Mouse (Mus musculus) layer of hippocampus, postnatal 25 days (tissue): ENCODE data around the gene Magi1. TPM values are rescaled to one million over a fixed set of nuclear protein-coding genes. Genes with fewer than 3 reads are reported as not detected.

Source experiments
- DNase-seq, 2 experiments: peaks; one replicate each; pipeline ENCODE4 v3.0.0; 2022; ENCODE audit warnings: mixed read lengths in 2 of 2, low spot score in 1 of 2; ENCODE audit errors: extremely low spot score in 1 of 2
- total RNA-seq, 2 experiments: library from RNA; stranded (reverse); gene quantifications; 2 replicates each; pipeline ENCODE4 v1.2.3; 2021

Gene Magi1
- total RNA-seq, 2 experiments from 2014 or later, result 43.0 to 57.4 TPM

GRCm38 (mm10) chr6:93855806-93856641 is 427.7 kb downstream of the Magi1 start:
- no peak for DNase-seq

DNA sequence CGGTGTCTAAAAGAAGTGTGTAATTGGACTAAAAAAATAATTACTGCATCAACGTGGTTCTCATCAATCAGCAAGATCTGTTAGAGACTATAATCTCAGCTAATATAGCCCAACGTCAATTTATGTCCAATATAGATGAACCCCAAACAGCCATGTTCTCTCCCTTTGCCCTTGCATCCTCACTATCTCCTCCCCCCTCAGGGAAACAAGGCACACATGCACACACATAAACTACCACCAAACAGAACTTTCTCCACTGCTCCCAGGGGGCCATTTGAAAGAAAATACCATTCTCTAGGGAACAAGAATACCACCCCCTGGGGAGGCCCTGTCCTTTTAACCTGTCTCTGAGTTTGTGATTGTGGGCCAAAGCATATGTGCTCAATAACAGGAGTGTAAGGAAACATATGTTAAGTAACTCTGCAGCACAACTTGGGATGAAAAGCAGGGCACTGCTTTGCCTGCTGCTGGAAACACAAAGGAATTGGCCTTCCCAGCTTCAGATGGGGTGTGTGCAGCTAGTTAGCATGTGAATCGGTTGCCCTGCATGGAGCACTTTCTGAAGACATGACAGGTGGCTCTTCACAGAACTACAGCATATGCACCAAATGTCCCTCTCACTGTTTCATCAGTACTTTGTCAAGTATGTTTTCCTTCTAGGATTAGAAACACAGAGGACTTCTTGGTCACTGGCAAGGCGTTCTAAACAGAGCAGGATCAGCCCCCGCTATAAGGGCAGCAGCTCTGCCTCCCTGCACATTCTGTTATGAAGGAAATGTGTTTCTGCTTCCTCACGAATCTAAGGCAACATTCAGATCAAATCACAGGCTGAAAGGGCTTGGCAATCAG is 434.6 kb downstream of the Magi1 start:
- no peak for DNase-seq

DNA sequence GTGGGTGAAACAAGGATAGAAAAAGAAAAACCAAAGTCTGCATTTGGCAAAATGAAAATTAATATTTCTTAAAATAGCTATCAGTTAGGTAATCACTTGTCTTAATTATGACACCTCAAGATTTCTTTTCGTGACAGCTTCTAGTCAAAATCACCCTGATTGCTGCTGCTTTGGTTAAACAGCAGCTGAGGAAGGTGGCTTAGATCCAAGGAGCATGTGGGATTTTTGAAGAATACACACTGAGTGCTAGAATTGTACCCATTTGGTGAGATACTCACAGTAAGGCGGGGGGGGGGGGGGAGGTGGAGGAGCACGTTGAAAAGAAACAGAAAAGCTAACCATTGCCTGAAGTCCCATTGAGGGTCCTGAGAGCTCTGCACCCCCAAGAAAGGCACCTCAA is 438.2 kb downstream of the Magi1 start:
- no peak for DNase-seq

DNA sequence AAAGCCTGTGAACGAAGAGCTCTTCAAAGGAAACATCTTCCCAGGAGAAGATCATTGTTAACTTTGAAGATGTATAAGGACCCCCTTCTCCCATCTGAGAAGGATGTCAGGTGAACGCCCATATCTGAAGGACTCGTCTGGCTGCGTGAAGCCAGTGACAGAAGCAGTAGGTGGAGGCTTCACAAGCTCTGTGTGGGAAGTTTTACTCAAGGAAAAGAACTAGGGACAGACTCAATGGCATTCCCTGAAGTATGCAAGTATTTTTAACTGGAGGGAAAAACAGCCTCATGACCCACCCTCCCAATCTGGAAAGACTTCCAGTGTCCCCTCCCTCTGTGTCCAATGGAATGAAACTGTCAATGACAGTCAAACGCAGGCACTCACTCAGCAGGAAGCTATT is 438.6 kb downstream of the Magi1 start:
- no peak for DNase-seq

- DNase-seq, result no peak
Measured at GRCm38 (mm10) chr6:93844576-93844975, 439.1 kb downstream of the Magi1 start.

DNA sequence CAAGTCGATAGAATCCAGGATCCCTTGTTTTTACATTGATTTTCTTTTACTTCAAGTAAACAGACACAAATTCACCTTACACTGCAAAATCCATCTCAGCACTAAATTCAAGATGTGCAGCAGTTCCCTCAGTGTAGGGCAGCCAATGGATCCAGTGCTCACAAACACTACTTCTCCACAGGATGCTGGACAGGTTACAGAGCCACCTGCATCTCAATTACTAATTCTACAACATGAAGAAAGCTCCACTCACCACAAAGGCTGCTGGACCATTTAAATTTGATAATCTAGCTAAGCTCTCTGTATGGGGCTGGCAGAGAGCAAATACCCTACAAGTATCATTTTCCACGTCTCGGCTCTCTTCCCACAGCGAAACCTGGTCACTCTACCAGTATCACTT is 445.3 kb downstream of the Magi1 start:
- no peak for DNase-seq

GRCm38 (mm10) chr6:93836585-93836984 is 447.1 kb downstream of the Magi1 start:
- no peak for DNase-seq

DNA sequence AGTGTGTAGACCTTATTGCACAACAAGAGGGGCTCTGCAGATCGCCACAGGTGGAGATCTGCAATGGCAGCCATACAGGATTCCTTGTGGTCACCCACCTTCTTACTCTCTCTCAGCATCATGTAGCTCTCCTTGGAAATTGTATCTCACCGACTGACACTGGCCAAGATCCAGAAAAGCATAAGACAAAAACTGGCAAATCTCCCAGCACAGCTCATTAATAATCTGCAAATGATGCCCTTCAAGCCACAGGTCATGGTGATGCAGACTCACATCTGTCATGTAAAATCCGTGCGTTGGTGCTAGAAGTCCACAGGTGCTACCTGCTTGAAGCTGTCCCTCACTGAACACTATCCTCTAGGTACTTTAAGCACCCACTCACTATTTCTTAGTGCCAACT is 448.5 kb downstream of the Magi1 start:
- DNase-seq, result no peak

DNA sequence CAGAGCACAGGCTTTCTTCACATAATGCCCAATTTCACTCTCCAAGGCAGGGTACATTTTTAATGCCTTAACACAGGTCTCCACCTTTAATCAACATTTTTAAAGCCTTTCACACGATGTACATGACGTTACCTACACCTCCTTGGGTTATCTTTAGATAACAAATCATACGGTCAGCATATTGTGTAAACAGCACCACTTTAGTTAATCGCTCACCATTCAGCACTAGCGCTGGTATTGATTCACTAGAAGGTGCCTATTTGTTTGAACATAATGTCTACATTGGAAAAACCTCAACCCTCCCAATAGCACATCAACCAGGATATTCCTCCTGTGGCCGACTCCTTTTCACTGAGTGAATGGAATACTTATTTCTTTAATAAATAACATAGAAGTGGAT is 455.5 kb downstream of the Magi1 start:
- DNase-seq, result no peak

DNA sequence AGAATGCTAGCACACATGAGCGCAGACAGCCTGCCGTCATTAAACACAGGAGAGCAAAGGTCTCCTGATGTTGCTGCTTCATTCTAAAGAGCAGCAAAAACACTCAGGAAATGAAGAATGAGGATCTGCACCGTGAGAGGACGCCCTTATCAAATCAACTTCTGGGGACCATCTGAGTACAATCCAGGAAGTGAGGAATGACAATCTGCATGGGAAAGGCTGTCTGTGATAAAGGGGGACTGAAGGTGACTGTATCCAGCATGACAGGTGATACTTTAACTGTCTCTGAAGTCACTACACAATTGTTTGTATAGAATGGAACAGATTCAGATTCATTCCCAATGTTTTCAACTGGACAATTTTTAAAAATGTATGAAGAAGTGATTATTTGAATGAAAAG is 456.8 kb downstream of the Magi1 start:
- no peak for DNase-seq

DNA sequence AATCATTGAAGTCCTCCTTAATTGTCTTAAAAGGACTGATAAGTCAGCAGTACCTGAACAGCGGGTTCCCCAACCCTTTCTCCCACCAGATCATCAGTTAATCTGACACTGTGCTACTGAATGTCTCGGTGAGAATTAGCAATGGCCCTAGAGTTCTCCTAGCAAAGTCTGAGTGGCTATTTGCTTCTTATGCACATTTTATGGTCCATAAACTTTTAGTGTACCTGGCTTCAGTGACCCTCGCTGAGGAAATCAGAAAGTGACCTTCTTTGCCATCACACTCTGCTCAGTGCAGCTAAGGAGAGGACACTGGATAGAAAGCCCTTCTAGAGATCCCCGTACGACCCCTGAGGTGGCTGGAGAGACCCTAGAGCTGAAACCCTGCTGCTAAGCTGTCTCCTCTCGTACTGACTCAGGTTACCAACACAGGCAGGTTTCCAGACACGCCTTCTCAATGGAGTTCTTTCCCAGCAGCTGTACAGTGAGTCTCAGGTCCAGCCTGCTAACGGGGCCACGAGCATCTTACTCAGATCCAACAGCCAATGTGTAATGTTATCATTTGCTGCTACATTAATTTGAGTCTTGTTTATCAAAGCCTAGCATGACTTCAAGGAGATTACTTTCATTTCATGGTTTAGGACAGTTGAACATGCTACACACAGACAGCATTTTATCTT is 461.4 kb downstream of the Magi1 start:
- peak in 1 of 2 experiments; percentile 2 for DNase-seq

DNA sequence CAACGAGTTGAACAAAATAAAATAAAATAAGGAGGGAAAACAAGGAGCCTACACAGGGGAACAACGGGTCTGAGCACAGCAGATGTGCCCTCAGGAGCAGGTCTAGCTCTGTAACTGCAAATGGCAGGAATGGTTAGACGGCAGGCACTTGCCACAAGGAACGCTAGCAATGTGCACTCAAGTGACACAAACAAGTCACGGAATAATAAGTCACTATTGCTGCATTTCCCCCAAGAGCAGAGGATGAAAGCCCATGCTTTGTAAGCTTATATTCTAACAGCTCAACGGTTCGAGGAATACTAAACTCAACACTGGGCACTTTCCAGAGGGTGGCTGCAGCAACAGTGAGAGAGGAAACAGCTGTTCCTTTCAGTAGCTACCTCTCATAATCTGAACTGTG is 462.2 kb downstream of the Magi1 start:
- DNase-seq, result peak in 1 of 2 experiments; percentile 2

DNA sequence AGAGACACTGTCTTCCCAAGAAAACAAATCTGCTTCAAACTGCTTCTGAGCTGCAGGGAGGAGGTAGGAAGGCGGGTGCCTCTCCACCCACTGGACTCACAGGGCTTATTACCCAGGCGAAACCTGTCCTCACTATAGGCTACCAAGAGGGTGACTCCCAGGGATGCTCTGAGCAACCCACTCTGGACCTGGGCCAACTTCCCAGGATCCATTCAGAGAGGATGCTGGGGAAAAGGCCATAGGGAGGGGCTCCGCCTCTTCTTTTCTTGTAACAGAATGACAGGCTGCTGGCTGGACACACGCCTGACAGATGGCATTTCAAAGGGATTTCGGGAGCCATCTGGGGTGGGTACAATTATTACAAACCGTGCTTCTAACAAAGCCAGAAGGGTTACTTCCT is 463.8 kb downstream of the Magi1 start:
- peak; percentile 57 to 58 for DNase-seq

GRCm38 (mm10) chr6:93819282-93819681 is 464.4 kb downstream of the Magi1 start:
- DNase-seq, result no peak

DNA sequence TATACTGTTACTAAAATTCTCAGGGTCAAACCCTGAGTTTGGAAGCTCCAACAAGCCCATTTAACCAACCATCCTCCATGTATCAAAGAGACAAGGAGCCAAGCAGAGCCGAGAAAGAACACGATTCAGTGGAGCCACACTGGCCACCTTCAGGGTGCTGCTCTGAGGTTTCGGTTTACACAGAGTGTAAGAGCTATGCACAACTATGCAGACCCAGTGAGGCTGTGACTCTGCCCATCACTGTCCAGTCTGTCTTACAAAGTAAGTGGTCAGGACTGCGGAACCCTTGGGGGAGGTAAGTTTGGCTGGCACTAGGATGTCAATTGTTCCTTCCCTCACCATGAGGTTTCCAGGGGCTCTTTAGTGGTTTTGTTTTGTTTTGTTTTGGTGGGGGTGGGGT is 465.2 kb downstream of the Magi1 start:
- DNase-seq, result no peak

- no peak for DNase-seq
Measured at GRCm38 (mm10) chr6:93805407-93805936, 478.2 kb downstream of the Magi1 start.

DNA sequence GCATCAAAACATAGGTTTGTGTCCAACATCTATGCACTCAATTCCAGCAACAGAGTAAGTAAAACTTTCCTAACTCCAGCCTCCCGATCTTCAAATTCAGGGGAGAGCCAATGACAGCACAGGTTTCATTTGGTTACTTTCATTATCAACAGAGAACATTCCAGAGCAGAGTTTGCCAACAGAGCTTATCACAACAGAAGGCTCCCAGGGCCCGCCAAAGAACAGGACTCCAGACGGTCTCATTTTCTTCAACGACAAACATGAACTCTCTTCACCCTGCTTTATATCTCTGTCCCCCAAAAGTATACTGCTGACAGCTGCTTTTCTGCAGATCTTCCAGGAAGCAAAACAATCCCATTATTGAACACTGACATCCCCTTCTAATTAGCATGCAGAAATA is 481.3 kb downstream of the Magi1 start:
- no peak for DNase-seq

- DNase-seq, result no peak
Measured at GRCm38 (mm10) chr6:93800465-93800864, 483.3 kb downstream of the Magi1 start.

- DNase-seq, result no peak
Measured at GRCm38 (mm10) chr6:93792309-93793215, 491.2 kb downstream of the Magi1 start.

DNA sequence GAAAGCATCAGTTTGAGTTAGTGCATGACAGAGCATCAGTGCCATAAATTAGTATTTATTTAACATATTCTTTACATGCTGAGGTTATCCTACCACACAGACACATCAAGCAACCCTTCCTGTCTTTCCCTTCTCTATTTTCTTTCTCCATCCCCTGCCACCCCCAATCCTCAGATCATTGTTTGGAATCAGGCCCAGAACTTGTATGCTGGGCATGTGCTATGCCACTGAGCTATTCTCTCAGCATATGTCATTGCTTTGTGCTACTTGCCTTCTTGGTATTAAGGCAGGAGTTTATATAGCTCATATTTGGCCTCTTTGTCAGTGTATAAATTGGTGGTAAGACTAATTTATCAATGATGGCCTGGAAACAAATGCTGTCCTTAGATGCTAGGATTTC is 494.0 kb downstream of the Magi1 start:
- DNase-seq, result no peak
